In genomic region chr3:56067849-56068248, GRCm38 (mm10) we compare ENCODE assay signal across 9 mouse cellular contexts.
DNase-seq lines count a peak whose midpoint lies in the region; ATAC-seq and TF ChIP-seq lines count a peak whose summit lies in the region.
"Had no signal": no experiment of that assay in that cellular context is flagged by ENCODE, and none has a peak within 500 bp of the region (broad histone marks: within the 10 kb centered on the region; RNA-seq: fewer than 3 reads in every experiment).

No protein-coding gene starts in this region.

- intact Hi-C loops in left cerebral cortex, adult 2 months (cut with DNase I), result no loop called here

- no peak overlapping the region for H3K9ac ChIP-seq in lung, embryonic 14.5 days
- H3K9ac ChIP-seq: heart, embryonic 15.5 days had no signal

- peak; percentile 2 to 22 for DNase-seq in heart, adult 18-20 months
- DNase-seq in heart, adult 11 months, result no peak
- peak; percentile 74 for DNase-seq in urinary bladder, postnatal 14 days (ENCODE audit: low spot score)
- no peak for DNase-seq in urinary bladder, adult 18-20 months (ENCODE audit: low spot score in 2 of 2)
- peak; percentile 79 for DNase-seq in lung, embryonic 14.5 days
- no peak for DNase-seq in gastrocnemius, adult 8-10 months (ENCODE audit: low spot score in 2 of 2)
- DNase-seq in spleen, adult 12 weeks (ENCODE audit: low spot score), result no peak
- no peak for DNase-seq in left cerebral cortex, adult 2 months (ENCODE audit: extremely low spot score in 1 of 2, low spot score in 2 of 2)

- H3K4me3 ChIP-seq in lung, embryonic 14.5 days (ENCODE audit: low read depth, low read length), result no peak overlapping the region
- no peak overlapping the region for H3K4me3 ChIP-seq in left cerebral cortex, adult 2 months
- H3K4me3 ChIP-seq: heart, embryonic 15.5 days had no signal

- no peaks in the 10 kb centered on the region for H3K36me3 ChIP-seq in lung, embryonic 14.5 days (ENCODE audit: insufficient read depth)
- H3K36me3 ChIP-seq: heart, embryonic 15.5 days had no signal

- H3K27me3 ChIP-seq in lung, embryonic 14.5 days (ENCODE audit: insufficient read depth, low read length), result no peaks in the 10 kb centered on the region
- H3K27me3 ChIP-seq: heart, embryonic 15.5 days had no signal

- 60% methylated on average over 6 of the region's 6 CpGs for WGBS in lung, embryonic 14.5 days

- H3K9me3 ChIP-seq in lung, embryonic 14.5 days (ENCODE audit: low read depth, low read length), result no peaks in the 10 kb centered on the region
- H3K9me3 ChIP-seq: heart, embryonic 15.5 days had no signal

- H3K27ac ChIP-seq in lung, embryonic 14.5 days (ENCODE audit: low read depth), result no peak overlapping the region
- H3K27ac ChIP-seq in left cerebral cortex, adult 2 months, result no peak overlapping the region
- H3K27ac ChIP-seq: heart, embryonic 15.5 days had no signal

- ATAC-seq in lung, embryonic 14.5 days (ENCODE audit: insufficient read depth), result peak; percentile 44; the same call in 1 of the 2 replicates

- H3K4me2 ChIP-seq in lung, embryonic 14.5 days, result no peak overlapping the region
- H3K4me2 ChIP-seq: heart, embryonic 15.5 days had no signal

- no peaks in the 10 kb centered on the region for H3K4me1 ChIP-seq in lung, embryonic 14.5 days (ENCODE audit: insufficient read depth)

- TF ChIP-seq CTCF in lung, embryonic 14.5 days (IDR thresholded peaks at IDR 0.05; ENCODE audit: low read depth), result no peak
- no peak for TF ChIP-seq CTCF in left cerebral cortex, adult 2 months (IDR thresholded peaks at IDR 0.05)

Comparison
In these comparisons a context has a peak if more than half of its experiments do, and no peak if none do; other contexts are left out.
1. DNase-seq: peak in heart, adult 18-20 months (2 of 2), urinary bladder, postnatal 14 days (single experiment) and lung, embryonic 14.5 days (single experiment); none in heart, adult 11 months (single experiment), urinary bladder, adult 18-20 months (0 of 2), gastrocnemius, adult 8-10 months (0 of 2), spleen, adult 12 weeks (single experiment) and left cerebral cortex, adult 2 months (0 of 2).